Mouse (Mus musculus): ENCODE measurements around the gene Fgg.

GRCm38 (mm10) chr3:83002191-83002590, 5.3 kb upstream of the Fgg start:
- TF ChIP-seq CTCF (IDR thresholded peaks at IDR 0.05; ENCODE audit: control insufficient read depth, insufficient read depth, insufficient read length) (no peak), MAX (IDR thresholded peaks at IDR 0.05) (no peak), USF1 (IDR thresholded peaks at IDR 0.05; ENCODE audit: low read depth) (no peak)
